Mouse (Mus musculus) embryonic facial prominence, embryonic 12.5 days (tissue): Measurements from ENCODE around the gene Rtn3. TPM values are rescaled to one million over a fixed set of nuclear protein-coding genes. Genes with fewer than 3 reads are reported as not detected.

Experiments
- ATAC-seq: fragments of 200-750 bp; cut with Nextera tagmentation; 2 replicates; pipeline ENCODE4 v1.8.0; 2017; ENCODE audit not compliant: insufficient number of reproducible peaks, insufficient read depth, low FRiP score, low TSS enrichment
- H3K27ac ChIP-seq: fragments of 300-500 bp; sonication (generic); 2 replicates; pipeline ENCODE4 v1.5.1; 2016; ENCODE audit warnings: mild to moderate bottlenecking
- H3K27me3 ChIP-seq: fragments of 300-500 bp; sonication (generic); 2 replicates; pipeline ENCODE4 v1.6.1; 2016; ENCODE audit warnings: mild to moderate bottlenecking, moderate library complexity
- H3K36me3 ChIP-seq: fragments of 300-500 bp; sonication (generic); 2 replicates; pipeline ENCODE4 v1.6.1; 2016; ENCODE audit warnings: mild to moderate bottlenecking
- H3K4me1 ChIP-seq: fragments of 300-500 bp; sonication (generic); 2 replicates; pipeline ENCODE4 v1.6.1; 2016
- H3K4me2 ChIP-seq: fragments of 300-500 bp; sonication (generic); replicated peaks from 2 replicates; pipeline ENCODE4 v1.6.1; 2016; ENCODE audit warnings: mild to moderate bottlenecking, moderate library complexity
- H3K4me3 ChIP-seq: fragments of 300-500 bp; sonication (generic); 2 replicates; pipeline ENCODE4 v1.5.1; 2016; ENCODE audit warnings: mild to moderate bottlenecking
- H3K9ac ChIP-seq: fragments of 300-500 bp; sonication (generic); 2 replicates; pipeline ENCODE4 v1.6.1; 2016; ENCODE audit warnings: mild to moderate bottlenecking, moderate library complexity
- H3K9me3 ChIP-seq: fragments of 300-500 bp; sonication (generic); 2 replicates; pipeline ENCODE4 v1.6.1; 2016; ENCODE audit warnings: mild to moderate bottlenecking, moderate library complexity
- WGBS: fragments of 180-500 bp; shearing (Covaris S2); methylation state at CpG from one replicate; pipeline ENCODE4 v1.1.7; 2016; 5-methylcytosine and 5-hydroxymethylcytosine counted together
- polyA plus RNA-seq: library from polyadenylated mRNA; unstranded; fragments of >200 nt; fragmentation: Nextera tagmentation; extraction: Ambion mirVana; gene quantifications from 2 replicates; pipeline ENCODE4 v1.2.1, GENCODE M21; 2016

Gene Rtn3
- polyA plus RNA-seq, result 143 TPM in 2 replicates

DNA sequence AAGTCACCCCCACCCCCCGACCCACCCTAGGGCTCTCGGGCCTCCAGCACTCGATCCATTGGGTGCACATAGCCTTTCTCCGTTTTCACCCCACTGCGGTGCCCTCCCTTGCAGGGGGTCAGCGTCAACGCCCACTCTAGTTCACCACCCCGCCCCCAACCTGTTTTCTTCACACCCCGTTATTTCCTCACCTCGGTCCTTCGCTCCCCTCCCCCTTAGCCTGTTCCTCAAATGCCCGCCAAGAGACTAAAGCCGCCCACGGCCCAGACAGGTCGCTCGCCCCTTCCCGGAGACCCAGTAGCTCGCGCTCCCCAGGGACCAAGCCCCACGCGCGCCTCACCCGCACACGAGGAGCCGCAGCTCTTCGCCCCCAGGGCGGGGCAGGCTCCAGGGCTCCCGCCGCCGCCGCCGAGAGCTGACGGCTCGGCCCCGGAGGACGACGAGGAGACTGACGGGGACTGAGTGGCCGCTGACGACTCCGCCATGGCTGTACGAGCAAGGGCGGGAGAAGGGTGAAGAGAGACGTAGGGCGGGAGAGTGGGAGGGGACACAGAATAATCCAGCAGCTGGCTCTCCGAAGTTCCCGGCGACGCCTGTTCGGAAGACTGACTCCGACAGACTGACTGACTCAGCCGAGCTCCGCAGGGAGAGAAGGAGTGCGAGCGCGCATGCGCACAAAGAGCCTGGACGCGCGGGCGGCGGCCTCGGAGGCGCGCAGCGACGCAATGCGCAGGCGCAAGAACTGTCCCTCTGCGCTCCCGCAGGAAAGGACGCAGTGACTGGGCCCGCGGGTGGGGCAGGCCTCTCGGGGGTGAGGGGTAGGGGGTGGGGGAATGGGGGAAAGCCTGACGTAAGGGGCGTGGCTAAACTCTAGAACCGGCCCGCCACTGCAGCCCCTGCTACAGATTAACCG is at the start of gene Rtn3:
TSS of gene Rtn3 (minus strand) at position 683 of the 913 bp plus-strand sequence.
- Histone ChIP-seq H3K36me3 (no peaks in the 10 kb centered on the region), H3K4me1 (peaks cover 9% of the 10 kb centered on the region), H3K9ac (peak within 1 kb of the TSS; percentile 98), H3K27me3 (no peaks in the 10 kb centered on the region), H3K4me3 (peak within 1 kb of the TSS; percentile 98), H3K27ac (peak within 1 kb of the TSS; percentile 99), H3K4me2 (peak within 1 kb of the TSS; percentile 69), H3K9me3 (no peaks in the 10 kb centered on the region)
- under 1% methylated on average over 80 of the region's 80 CpGs for WGBS
- peak; percentile 91 for ATAC-seq

DNA sequence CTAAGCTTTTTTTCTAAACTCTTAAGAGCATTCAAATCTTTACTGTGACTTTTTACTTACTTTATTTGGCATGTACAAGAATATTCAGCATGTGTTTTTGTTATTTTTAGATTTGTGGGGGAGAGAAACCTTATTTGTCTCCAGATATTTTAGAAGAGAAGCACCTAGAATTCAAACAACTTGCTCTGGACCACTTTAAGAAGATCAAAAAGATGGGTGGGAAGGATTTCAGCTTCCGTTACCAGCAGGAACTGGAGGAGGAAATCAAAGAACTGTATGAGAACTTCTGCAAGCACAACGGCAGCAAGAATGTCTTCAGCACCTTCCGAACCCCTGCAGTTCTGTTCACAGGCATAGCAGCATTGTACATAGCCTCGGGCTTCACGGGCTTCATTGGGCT is 48.8 kb upstream of the Rtn3 start:
- WGBS, result 94% methylated on average over 5 of the region's 5 CpGs

DNA sequence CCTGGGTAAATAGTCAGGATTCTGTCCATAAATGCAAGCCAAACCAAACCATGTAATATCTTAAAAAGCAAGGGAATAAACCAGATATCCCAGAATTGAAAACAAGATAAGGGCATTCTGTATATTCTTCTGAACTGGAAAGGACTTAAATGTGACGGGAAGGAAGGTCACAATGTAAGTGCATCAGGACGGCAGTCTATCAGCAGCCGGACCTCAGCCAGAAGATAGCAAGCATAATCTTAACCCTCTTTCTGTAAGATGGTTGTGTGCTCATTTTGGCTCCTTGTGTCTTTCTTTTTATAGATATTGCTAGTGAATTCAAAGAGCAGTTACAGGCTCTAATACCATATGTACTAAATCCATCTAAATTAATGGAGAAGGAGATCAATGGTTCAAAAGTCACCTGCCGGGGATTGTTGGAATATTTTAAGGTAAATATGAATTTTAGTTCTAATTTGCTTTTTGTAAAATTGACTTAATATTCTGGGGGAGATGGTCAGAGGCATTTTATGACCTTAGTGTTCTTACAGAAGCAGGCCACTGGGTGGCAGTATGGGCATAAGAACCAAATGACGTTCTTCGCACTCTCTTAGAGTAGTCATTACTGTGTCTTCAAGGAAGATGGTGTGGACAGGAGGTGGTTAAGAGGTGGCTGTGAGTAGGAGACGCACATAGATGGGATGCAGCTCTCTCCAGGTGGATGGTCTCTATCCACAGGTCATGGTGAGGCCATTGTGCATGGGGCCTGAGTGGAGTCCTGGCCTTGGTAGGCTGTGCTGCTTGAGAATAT is 45.8 kb upstream of the Rtn3 start:
- H3K9ac ChIP-seq, result no peak overlapping the region
- no peak overlapping the region for H3K27ac ChIP-seq
- H3K36me3 ChIP-seq, result peaks cover 37% of the 10 kb centered on the region
- no peaks in the 10 kb centered on the region for H3K27me3 ChIP-seq
- WGBS, result 59% methylated on average over 7 of the region's 7 CpGs
- no peak overlapping the region for H3K4me2 ChIP-seq
- no peaks in the 10 kb centered on the region for H3K4me1 ChIP-seq
- no peak for ATAC-seq
- no peaks in the 10 kb centered on the region for H3K9me3 ChIP-seq
- no peak overlapping the region for H3K4me3 ChIP-seq

More for the DNA sequence above, 48.8 kb upstream of the Rtn3 start:
- Histone ChIP-seq H3K27ac (no peak overlapping the region), H3K36me3 (peaks cover 29% of the 10 kb centered on the region), H3K9ac (no peak overlapping the region), H3K27me3 (no peaks in the 10 kb centered on the region), H3K4me2 (no peak overlapping the region), H3K4me3 (no peak overlapping the region), H3K4me1 (no peaks in the 10 kb centered on the region), H3K9me3 (no peaks in the 10 kb centered on the region)
- ATAC-seq, result no peak

DNA sequence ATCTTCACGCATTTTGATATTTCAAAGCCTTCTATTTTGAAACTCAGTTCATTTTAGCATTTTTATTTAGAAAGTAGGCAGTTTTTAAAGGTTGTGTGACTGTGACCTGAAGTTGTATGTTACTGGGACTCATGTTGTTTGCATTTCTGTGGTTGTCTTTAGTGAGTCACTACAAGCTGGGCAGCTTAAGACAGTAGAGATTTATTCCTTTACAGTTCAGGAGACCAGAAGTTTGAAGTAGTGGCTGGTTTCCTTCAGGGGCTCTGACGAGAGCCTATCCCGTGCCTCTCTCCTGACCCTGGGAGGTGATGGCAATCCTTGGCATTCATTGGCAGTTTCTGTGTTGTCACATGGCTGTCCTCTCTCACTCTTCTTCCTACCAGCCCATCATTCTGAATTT is 41.8 kb upstream of the Rtn3 start:
- Histone ChIP-seq H3K9me3 (no peaks in the 10 kb centered on the region), H3K4me2 (no peak overlapping the region), H3K27ac (no peak overlapping the region), H3K4me1 (no peaks in the 10 kb centered on the region), H3K9ac (no peak overlapping the region), H3K4me3 (no peak overlapping the region), H3K36me3 (peaks cover 29% of the 10 kb centered on the region), H3K27me3 (no peaks in the 10 kb centered on the region)
- WGBS, result 63% methylated on average over 3 of the region's 3 CpGs
- no peak for ATAC-seq

DNA sequence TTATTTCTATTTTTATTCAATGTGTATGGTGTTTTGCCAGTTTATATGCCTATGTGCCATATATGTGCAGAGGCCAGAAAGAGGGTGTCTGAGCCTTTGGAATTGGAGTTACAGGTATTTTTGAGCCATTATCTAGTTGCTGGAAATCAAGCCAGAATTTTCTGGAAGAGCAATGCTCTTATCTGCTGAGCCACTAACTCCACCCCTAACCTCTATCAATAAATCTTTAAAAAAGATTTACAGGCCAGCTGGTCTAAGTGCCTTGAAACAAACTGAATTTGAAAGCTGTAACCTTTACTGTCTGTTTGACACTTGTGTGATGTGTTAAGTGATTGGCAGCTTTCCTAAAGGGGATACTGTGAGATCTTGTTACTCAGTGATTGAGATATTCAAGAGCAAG is 40.7 kb upstream of the Rtn3 start:
- peaks cover 26% of the 10 kb centered on the region for H3K36me3 ChIP-seq

DNA sequence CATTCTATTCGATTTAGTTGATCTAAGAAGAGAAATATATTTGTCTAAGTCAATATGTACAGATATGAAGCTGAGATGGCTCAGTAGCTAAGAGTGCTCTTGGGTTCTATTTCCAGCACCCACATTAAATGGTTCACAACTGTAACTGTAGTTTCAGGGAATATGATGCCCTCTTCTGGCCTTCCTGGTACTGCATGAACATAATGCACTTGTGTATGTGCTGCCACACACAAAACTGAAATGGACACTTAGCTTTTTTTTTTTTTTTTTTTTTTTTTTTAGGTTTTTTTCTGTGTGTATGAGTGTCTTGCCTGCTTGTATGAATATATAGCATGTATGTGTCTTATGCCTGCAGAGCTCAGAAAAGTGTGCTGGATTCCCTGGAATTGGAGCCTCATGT is 40.2 kb upstream of the Rtn3 start:
- Histone ChIP-seq H3K9me3 (no peaks in the 10 kb centered on the region), H3K36me3 (peaks cover 30% of the 10 kb centered on the region), H3K9ac (no peak overlapping the region), H3K4me1 (no peaks in the 10 kb centered on the region), H3K4me2 (no peak overlapping the region), H3K27ac (no peak overlapping the region), H3K4me3 (no peak overlapping the region), H3K27me3 (no peaks in the 10 kb centered on the region)
- ATAC-seq, result no peak
- WGBS, result 95% methylated on average over 1 of the region's 1 CpGs

More for the DNA sequence above, 40.7 kb upstream of the Rtn3 start:
- Histone ChIP-seq H3K9me3 (no peaks in the 10 kb centered on the region), H3K27me3 (no peaks in the 10 kb centered on the region), H3K4me1 (no peaks in the 10 kb centered on the region), H3K4me2 (no peak overlapping the region), H3K27ac (no peak overlapping the region), H3K4me3 (no peak overlapping the region), H3K9ac (no peak overlapping the region)
- no peak for ATAC-seq

DNA sequence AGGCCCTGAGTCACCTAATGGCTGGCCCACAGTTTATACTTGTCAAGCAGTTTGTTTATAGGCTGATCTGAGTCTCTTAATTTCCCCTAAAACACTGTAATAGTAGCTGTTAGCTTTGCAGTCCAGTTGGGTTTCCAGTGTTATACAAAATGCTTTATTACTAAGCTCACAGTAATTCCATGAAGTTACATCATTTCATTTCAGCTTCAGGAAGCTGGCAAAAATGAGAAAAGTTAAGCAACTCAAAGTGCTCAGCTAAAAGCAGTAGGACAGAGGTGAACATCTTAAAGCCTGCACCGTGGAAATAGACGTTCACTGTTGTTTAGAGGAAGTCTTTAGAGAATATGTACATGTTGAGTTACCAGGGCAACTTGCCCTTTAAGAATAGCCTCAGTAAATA is 39.8 kb upstream of the Rtn3 start:
- no peak for ATAC-seq

DNA sequence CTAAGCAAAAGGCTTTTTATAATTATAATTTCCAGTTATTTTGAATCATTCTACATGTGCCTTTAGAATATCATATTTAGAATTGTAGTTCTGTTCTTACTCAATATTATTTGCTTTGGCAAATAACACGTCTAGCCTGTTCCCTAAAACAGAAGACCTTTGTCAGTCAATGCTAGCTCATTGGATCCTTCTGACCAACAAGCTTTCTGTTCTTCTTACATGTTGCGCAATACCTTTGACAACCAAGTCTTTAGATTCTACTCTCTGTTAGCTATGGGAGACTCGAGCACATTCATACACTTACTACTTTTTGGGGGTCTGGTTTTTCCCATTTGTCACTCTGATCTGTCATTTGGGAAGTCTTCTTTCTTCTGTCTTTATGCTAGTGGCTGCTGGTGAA is 38.5 kb upstream of the Rtn3 start:
- Histone ChIP-seq H3K9me3 (no peaks in the 10 kb centered on the region), H3K9ac (no peak overlapping the region), H3K4me1 (no peaks in the 10 kb centered on the region), H3K4me3 (no peak overlapping the region), H3K36me3 (peaks cover 37% of the 10 kb centered on the region), H3K27ac (no peak overlapping the region), H3K27me3 (no peaks in the 10 kb centered on the region), H3K4me2 (no peak overlapping the region)
- WGBS, result 89% methylated on average over 3 of the region's 3 CpGs
- no peak for ATAC-seq

More for the DNA sequence above, 39.8 kb upstream of the Rtn3 start:
- Histone ChIP-seq H3K4me3 (no peak overlapping the region), H3K4me1 (no peaks in the 10 kb centered on the region), H3K4me2 (no peak overlapping the region), H3K27ac (no peak overlapping the region), H3K36me3 (peaks cover 31% of the 10 kb centered on the region), H3K9ac (no peak overlapping the region), H3K27me3 (no peaks in the 10 kb centered on the region), H3K9me3 (no peaks in the 10 kb centered on the region)
- WGBS, result 99% methylated on average over 2 of the region's 2 CpGs

DNA sequence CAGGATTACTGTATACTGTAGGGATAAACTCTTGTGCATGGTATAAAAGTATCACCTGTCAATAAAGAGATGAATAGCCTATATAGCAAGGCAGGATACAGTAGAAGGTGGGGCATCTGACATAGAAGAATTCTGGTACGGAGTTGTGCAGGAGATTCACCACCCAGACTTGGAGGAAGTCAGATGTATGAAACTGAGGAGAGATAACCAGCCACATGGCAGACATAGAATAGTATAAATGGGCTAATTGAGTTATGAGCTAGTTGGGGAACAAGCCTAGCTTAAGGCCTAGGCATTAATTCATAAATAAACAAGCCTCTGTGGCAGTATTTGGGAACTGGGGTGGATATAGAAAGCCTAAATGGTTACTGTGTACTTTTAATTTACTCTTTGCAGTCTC is 33.4 kb upstream of the Rtn3 start:
- Histone ChIP-seq H3K9me3 (no peaks in the 10 kb centered on the region), H3K27ac (no peak overlapping the region), H3K27me3 (no peaks in the 10 kb centered on the region), H3K4me3 (no peak overlapping the region), H3K9ac (no peak overlapping the region), H3K4me2 (no peak overlapping the region), H3K36me3 (peaks cover 23% of the 10 kb centered on the region), H3K4me1 (no peaks in the 10 kb centered on the region)
- ATAC-seq, result no peak
- 86% methylated on average over 1 of the region's 1 CpGs for WGBS

DNA sequence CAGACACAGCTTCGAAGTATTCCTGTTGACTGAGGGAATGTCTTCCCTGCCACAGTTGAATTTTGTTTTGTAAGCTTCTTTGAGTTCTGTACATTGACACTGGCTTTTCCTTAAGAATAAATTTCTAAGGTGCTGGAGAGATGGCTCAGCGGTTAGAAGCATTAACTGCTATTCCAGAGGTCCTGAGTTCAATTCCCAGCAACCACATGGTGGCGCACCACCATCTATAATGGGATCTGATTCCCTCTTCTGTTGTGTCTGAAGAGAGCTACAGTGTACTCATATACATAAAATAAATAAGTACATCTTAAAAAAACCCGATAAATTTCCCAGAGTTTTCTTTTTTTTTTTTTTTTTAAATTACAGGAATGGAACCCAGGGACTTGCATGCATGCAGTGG is 24.9 kb upstream of the Rtn3 start:
- 82% methylated on average over 4 of the region's 4 CpGs for WGBS

DNA sequence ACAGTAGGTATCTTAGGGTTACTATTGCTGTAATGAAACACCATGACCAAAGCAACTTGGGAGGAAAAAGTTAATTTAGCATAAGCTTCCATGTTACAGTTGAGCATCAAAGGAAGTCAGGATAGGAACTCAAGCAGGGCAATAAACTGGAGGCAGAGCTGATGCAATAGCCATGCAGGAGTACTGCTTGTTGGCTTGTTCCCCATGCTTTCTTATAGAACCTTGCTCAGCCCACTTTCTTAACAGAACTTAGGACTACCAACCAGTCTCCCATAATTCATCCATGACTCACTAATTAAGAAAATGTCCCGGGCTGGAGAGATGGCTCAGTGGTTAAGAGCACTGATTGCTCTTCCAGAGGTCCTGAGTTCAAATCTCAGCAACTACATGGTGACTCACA is 23.2 kb upstream of the Rtn3 start:
- Histone ChIP-seq H3K9me3 (no peaks in the 10 kb centered on the region), H3K27me3 (no peaks in the 10 kb centered on the region), H3K27ac (no peak overlapping the region), H3K36me3 (peaks cover 12% of the 10 kb centered on the region), H3K4me2 (no peak overlapping the region), H3K9ac (no peak overlapping the region), H3K4me3 (no peak overlapping the region), H3K4me1 (no peaks in the 10 kb centered on the region)
- ATAC-seq, result no peak
- 80% methylated on average over 1 of the region's 1 CpGs for WGBS

More for the DNA sequence above, 24.9 kb upstream of the Rtn3 start:
- H3K36me3 ChIP-seq, result peaks cover 13% of the 10 kb centered on the region
- H3K9me3 ChIP-seq, result no peaks in the 10 kb centered on the region
- no peak overlapping the region for H3K4me2 ChIP-seq
- ATAC-seq, result no peak
- no peak overlapping the region for H3K27ac ChIP-seq
- H3K4me1 ChIP-seq, result no peaks in the 10 kb centered on the region
- H3K27me3 ChIP-seq, result no peaks in the 10 kb centered on the region
- H3K9ac ChIP-seq, result no peak overlapping the region
- no peak overlapping the region for H3K4me3 ChIP-seq

DNA sequence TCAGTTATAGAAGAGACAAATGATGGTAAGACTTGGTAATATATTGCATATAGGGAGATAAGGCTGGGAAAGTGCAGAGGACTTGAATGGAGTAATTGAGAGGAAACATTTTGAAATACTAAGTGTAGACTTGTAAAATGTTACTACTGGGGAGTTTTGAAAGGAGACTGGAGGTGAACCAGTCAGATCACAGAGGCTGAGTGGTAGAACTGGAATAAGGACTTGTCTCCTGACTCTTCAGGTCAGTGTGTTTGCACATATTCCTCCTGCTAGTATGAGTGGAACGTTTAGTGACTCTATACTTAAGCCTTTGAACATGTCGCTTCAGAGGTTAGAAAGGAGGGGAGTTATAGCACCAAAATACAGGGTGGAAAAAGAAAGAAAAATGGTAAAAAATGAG is 19.4 kb upstream of the Rtn3 start:
- H3K27me3 ChIP-seq, result no peaks in the 10 kb centered on the region
- no peak for ATAC-seq
- H3K4me3 ChIP-seq, result no peak overlapping the region
- no peaks in the 10 kb centered on the region for H3K36me3 ChIP-seq
- 0 out of 2 replicates have a peak, but pooled peaks cover under 1% of the 10 kb centered on the region for H3K4me1 ChIP-seq
- H3K9ac ChIP-seq, result no peak overlapping the region
- no peaks in the 10 kb centered on the region for H3K9me3 ChIP-seq
- 82% methylated on average over 2 of the region's 2 CpGs for WGBS
- H3K4me2 ChIP-seq, result no peak overlapping the region
- no peak overlapping the region for H3K27ac ChIP-seq
